Mouse (Mus musculus) gastrocnemius, adult 2 months (tissue): ENCODE results near the gene Ccdc82. TPM values are rescaled to one million over a fixed set of nuclear protein-coding genes. Genes with fewer than 3 reads are reported as not detected.

Experiments used
- DNase-seq: peaks from one replicate; pipeline ENCODE4 v3.0.0; 2022
- H3K27ac ChIP-seq: fragments of 200-600 bp; 2 replicates; pipeline ENCODE4 v1.8.1; 2022; ENCODE audit warnings: mild to moderate bottlenecking
- H3K4me3 ChIP-seq: fragments of 200-600 bp; 2 replicates; pipeline ENCODE4 v1.8.1; 2022; ENCODE audit warnings: mild to moderate bottlenecking, moderate library complexity
- CTCF ChIP-seq: fragments of 200-600 bp; IDR thresholded peaks from 2 replicates; pipeline ENCODE4 v1.8.1; 2022; ENCODE audit warnings: antibody characterized with exemption, mild to moderate bottlenecking, moderate library complexity
- intact Hi-C: fragments of 180-260 bp; cut with DNase I; formaldehyde crosslinking; loops from one replicate; pipeline ENCODE4 v1.15.1; 2025
- long read RNA-seq, 2 experiments: library from polyadenylated mRNA; stranded (forward); transcript quantifications; one replicate each; pipeline ENCODE4 v2.0.0; 2021
- total RNA-seq, 2 experiments: library from RNA; stranded (reverse); gene quantifications; 2 replicates each; pipeline ENCODE4 v1.2.3; 2021

Ccdc82 gene
- 1 to 10 TPM; 4.4 to 5.9 TPM for total RNA-seq
- long read RNA-seq, experiment 1, full-length matches to known transcripts = 5 of 7 reads
- long read RNA-seq, experiment 1, partial matches to known transcripts = 0 of 7 reads
- long read RNA-seq, experiment 1, other reads (novel, unspliced or antisense) = 2 of 7 reads
- long read RNA-seq, experiment 2, full-length matches to known transcripts = 3 of 4 reads
- long read RNA-seq, experiment 2, partial matches to known transcripts = 0 of 4 reads
- long read RNA-seq, experiment 2, other reads (novel, unspliced or antisense) = 1 of 4 reads

DNA sequence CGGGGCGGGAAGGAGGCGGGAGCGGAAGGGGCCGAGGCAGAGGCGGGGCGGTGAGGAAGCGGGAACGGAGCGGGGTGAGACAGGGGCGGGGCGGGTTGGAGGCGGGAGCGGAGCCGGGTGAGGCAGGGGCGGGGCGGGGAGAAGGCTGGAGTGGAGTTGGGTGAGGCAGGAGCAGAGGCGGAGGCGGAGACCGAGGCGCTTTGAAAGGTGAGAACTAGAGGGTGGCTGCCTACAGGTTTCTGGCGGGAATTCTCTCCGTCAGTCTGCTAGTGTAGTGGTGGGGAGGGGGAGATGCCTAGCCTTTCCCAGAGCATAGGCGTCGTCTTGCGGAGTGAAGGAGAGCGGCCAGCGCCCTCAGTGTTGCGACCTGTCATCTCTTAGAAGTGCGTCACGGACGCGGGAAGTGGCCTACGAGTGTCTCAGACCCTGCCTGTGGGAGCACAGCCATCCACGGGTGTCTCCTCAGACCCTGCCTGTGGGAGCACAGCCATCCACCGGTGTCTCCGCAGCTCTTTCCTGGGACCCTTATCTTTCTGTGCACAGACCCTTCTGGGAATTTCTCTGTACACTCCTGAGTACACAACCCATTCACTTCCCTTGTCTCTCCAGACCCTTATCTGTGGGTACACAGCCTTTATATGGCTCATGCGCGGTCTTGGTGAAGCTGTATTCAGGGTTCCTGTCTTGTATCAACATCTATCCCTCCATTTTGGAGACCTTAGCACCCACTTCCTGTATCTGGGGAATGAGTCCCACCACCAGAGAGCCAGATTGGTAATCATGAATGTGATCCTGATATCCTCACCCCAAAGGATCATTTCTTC is at the start of gene Ccdc82:
Gene Ccdc82 (plus strand): TSS at position 141 of the 824 bp plus-strand sequence.
- Histone ChIP-seq H3K4me3 (peak within 1 kb of the TSS; percentile 82), H3K27ac (peak within 1 kb of the TSS; percentile 83)
- peak; percentile 97 for DNase-seq
- no peak for TF ChIP-seq CTCF
- intact Hi-C loops = loop anchor here (5.0 to 10.0 kb wide), 2 partner anchors 50 to 578 kb away; partner anchors contain the start of genes Cep57, Fam76b and Maml2

DNA sequence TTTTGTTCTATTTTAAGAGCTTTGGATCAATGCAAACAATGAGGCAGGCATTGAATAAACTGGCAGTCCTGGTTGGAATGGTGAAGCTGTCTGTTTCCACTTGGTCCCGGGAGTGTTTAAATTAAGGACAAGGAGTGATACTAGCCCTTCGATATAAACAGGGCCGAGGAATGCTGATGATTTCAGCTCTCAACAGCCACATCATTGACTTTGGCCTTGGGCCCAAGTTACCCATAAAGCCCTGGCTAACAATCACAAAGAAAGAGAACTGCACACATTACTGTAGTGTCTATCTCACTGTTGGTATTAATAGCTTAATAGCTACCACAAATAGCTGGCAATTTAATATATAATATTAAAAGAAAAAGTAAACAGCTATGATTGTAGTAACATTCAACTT is 46.7 kb upstream of the Ccdc82 start:
- no peak overlapping the region for H3K27ac ChIP-seq
- intact Hi-C loops = no loop called here
- no peak for DNase-seq
- no peak for TF ChIP-seq CTCF
- no peak overlapping the region for H3K4me3 ChIP-seq

DNA sequence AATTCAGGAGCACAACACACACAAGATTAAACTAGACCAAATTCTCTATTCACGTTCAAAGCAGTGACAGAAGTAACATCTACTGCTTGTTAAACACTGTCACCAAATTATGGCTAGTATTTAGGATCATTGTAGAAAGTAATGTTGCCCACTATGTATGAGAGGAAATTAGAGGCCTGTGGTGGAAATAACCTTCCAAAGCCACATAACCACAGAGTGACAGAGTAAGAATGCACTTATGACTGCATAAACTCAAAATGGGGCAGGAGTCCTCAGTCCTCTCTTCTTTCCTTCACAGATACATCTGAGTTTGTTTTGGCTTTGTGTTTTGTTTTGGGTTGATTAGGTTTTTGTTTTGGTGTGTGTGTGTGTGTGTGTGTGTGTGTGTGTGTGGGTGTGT is 43.6 kb upstream of the Ccdc82 start:
- no peak overlapping the region for H3K4me3 ChIP-seq
- DNase-seq = no peak
- TF ChIP-seq CTCF = no peak
- intact Hi-C loops = no loop called here
- no peak overlapping the region for H3K27ac ChIP-seq

DNA sequence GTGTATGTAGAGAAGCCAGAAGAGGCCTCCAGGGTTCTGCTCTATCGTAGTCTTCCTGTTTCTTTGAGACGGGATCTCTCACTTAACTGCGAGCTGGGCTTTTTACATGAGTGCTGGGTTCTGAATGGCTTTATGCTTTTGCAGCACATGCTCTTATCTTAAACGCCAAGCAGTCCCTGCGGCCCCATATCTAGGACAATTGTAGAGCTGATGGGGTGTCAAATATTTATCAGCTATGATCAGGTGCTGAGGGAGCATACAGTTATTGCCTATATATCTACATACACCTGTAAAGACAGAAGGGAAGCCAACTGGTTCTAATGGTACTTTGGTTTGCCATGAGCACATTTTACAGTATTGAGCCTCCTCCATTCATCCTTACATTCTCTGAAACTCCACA is 43.1 kb upstream of the Ccdc82 start:
- H3K27ac ChIP-seq = no peak overlapping the region
- no peak overlapping the region for H3K4me3 ChIP-seq
- TF ChIP-seq CTCF = no peak
- intact Hi-C loops = no loop called here
- no peak for DNase-seq

DNA sequence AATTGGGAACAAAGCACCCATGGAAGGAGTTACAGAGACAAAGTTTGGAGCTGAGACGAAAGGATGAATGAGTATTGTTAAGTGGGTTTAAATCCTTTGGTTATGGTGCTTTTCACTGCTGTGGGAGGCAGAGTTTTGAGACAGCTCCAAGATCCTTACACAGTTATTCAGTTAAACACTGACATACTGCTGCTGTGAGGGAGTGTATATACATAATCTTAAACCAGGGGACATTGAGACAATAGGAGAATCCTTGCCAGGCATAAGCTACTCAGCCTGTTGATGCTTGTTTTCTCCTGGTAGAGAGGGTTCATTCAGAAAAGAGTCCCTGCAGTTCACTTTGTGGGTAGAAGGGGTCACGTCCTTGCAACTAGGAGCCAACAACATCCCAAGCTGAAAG is 40.4 kb upstream of the Ccdc82 start:
- intact Hi-C loops = no loop called here
- DNase-seq = no peak
- no peak for TF ChIP-seq CTCF
- Histone ChIP-seq H3K4me3 (no peak overlapping the region), H3K27ac (no peak overlapping the region)

DNA sequence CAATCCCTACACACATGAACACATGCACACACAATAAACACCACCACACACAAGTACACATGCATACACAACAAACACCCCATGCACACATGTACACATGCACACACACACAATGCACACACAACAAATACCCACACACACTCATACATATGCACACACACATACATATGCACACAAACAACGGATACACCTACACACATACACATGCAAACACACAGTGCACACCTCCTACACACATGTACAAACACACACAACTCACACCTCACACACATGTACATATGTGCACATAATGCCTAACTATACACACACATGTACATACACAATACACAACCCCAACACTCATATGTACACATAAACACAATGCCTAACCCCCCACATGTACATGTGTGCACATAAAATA is 20.9 kb upstream of the Ccdc82 start:
- intact Hi-C loops = no loop called here
- DNase-seq = no peak
- TF ChIP-seq CTCF = no peak
- no peak overlapping the region for H3K4me3 ChIP-seq
- H3K27ac ChIP-seq = no peak overlapping the region

DNA sequence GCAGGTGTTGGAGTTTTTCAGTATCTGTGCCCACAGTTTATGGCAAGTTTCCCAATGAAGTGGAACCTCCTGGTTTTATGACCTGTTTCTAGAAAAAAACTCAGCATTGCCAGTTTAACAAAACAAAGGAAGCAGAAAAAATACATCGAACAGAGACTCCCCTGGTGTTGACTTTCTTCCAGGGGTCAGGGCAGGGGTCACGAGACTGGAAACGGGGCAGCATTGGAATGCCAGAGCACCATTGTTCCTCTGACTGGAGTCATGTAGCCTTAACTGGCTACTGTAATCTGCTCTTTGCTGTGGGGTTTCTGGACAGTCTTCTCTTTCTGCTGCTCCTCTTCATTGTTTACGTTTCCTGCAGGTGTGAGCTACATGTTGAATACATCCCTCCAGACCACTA is 16.2 kb upstream of the Ccdc82 start:
- Histone ChIP-seq H3K4me3 (no peak overlapping the region), H3K27ac (no peak overlapping the region)
- intact Hi-C loops = no loop called here
- no peak for DNase-seq
- no peak for TF ChIP-seq CTCF

DNA sequence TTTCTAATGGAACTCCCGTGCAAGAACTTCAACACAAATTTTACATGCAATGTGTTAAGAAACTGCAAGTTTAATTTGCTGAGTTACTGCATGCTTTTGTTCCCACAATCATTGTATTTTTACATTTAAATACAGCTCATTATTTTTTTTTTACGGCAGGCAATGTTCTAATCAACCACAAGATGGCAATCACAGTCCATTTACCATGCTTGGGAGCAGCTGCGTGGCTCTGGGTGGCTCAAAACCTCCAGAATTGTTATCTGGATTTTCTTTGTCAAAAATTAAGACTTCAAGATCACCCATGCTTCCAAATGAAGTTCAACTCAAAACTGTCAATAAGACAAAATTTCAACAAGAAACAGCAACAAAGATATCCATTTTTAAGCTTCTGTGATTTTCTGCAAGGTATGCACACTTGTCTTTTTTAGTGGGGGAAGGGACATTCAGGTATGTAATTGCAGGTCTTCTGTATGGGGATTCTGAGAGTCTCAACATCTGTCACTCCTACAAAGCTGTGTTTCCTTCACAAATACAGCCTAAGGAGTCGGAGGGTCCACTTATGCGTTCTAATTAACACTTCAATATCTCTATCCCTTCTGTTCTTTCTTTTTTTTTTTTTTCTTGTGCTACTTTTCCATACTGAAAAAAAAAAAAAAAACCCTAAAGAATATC is 15.1 kb upstream of the Ccdc82 start:
- peak; percentile 89 for TF ChIP-seq CTCF
- Histone ChIP-seq H3K4me3 (no peak overlapping the region), H3K27ac (no peak overlapping the region)
- intact Hi-C loops = loop anchor here (1.0 kb wide), 2 partner anchors 422 to 485 kb away; no protein-coding TSS in a partner anchor
- DNase-seq = no peak

DNA sequence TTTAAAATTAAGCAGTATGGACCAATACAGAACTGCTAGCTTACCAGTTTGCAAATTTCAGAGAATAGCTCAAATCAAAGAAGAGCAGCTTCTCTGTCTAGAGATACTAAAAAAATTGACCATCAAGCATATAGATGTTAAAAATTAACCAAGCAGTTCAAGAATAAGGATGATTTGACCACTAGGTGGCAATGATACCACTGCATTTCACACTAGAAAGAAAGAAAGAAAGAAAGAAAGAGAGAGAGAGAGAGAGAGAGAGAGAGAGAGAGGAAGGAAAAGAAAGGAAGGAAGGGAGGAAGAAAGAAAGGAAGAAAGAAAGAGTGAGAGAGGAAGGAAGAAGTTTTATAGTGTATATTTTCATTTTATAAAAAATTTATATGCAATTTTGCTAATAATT is 4.4 kb upstream of the Ccdc82 start:
- no peak overlapping the region for H3K27ac ChIP-seq
- intact Hi-C loops = loop anchor here (10.0 kb wide), 1 partner anchor 582 kb away; the partner anchor contains the start of genes Cep57 and Fam76b
- TF ChIP-seq CTCF = peak; percentile 61

DNA sequence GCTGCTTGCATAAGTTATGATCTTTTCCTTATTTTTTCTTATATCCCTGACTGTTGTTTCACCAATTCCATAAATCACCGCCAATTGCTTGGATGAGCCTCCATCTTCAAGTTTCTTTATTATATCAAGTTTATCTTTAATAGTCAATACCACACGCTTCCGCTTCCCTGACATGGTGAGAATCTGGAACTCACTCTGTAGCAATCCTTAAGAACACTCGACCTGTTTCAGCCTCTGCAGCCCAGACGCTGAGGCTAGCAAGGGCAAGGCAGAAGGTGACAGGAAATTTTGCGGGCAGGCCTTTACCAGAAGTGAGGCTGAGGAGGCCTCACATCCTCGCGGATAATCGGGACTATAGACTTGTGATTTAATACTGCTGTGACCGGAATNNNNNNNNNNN is 1.3 kb upstream of the Ccdc82 start, which contains the start of gene Jrkl:
Gene Jrkl (minus strand): TSS at position 349 of the 400 bp plus-strand sequence.
- TF ChIP-seq CTCF = no peak
- intact Hi-C loops = loop anchor here (5.0 to 10.0 kb wide), 2 partner anchors 52 to 579 kb away; partner anchors contain the start of genes Cep57, Fam76b and Maml2
- Histone ChIP-seq H3K4me3 (peak within 1 kb of the TSS; percentile 78), H3K27ac (peak within 1 kb of the TSS; percentile 87)
- peak; percentile 31 for DNase-seq

More for the DNA sequence above, 4.4 kb upstream of the Ccdc82 start:
- no peak for DNase-seq
- no peak overlapping the region for H3K4me3 ChIP-seq

DNA sequence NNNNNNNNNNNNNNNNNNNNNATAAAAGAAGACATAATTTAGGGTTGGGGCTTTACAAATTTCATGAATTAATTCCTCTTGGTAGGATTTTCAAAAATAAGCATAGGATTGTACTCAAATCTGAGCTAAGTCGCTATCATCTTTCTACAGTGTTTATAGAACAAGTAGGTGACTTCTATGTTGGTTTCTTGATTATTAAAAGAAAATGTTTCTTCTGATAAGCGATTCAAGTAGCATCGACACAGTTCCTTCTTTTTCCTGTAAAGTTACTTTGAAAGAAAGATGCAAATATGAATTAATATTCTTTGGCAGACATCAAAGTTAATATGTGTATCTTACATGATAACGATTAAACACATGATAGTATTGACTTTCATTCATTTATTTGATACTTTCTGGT is 1.3 kb downstream of the Ccdc82 start:
- no peak for DNase-seq
- no peak overlapping the region for H3K27ac ChIP-seq
- intact Hi-C loops = loop anchor here (5.0 to 10.0 kb wide), 2 partner anchors 49 to 577 kb away; partner anchors contain the start of genes Cep57, Fam76b and Maml2
- no peak for TF ChIP-seq CTCF
- no peak overlapping the region for H3K4me3 ChIP-seq

DNA sequence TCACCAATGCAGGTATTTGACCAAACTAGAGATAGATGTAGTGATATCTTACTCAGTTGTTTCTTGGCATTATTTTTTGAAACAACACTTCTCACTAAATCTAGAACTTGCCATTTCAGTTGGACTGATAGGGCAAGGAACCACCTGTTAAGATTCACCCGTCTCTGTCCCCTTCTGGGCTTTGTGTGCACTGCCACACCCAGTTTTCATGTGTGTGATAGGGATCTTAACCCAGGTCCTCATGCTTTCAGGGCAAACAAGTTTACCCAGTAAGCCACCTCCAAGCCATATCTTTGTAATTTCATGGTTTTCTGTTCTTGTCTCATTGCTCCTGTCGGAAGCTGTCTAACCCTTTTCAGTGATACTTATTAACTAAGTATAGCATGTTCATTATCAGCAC is 4.5 kb downstream of the Ccdc82 start:
- H3K4me3 ChIP-seq = no peak overlapping the region
- no peak for DNase-seq
- TF ChIP-seq CTCF = no peak
- intact Hi-C loops = no loop called here
- H3K27ac ChIP-seq = no peak overlapping the region

DNA sequence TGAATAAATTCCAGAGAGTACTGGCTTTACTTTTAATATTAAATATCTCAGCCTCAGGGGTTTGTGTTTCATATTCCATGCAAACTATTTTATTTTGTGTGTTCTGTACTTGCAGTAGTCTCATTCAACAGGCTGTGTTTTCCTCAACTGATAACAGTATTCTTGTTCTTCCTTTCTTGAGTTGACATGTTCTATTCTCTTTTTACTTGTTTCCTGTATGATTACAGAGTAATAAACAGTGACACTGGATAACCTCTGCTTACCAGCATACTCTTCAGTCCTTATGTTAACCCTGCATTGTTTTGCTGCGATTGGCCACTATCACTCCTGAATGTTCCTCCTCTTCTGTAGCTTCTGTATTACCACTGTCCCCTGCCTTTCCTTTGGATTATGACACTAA is 10.0 kb downstream of the Ccdc82 start:
- Histone ChIP-seq H3K27ac (no peak overlapping the region), H3K4me3 (no peak overlapping the region)
- no peak for DNase-seq
- intact Hi-C loops = no loop called here
- TF ChIP-seq CTCF = no peak
